Mouse (Mus musculus) E14TG2a.4 (cell line): ENCODE data around the gene 2700049A03Rik.

Experiments
- CTCF ChIP-seq: conservative IDR thresholded peaks from 2 replicates; pipeline ENCODE4 v1.5.1; 2014; ENCODE audit warnings: low read length
- POU5F1 ChIP-seq: IDR thresholded peaks from 2 replicates; pipeline ENCODE4 v1.6.1; 2014; ENCODE audit warnings: low read length, borderline replicate concordance

GRCm38 (mm10) chr12:71227769-71228168, 91.1 kb downstream of the 2700049A03Rik start:
- TF ChIP-seq CTCF (no peak), POU5F1 (no peak)
